Mouse (Mus musculus): ENCODE measurements around the gene Nphp4. TPM values are rescaled to one million over a fixed set of nuclear protein-coding genes. Genes with fewer than 3 reads are reported as not detected.

Gene Nphp4
- polyA plus RNA-seq, 1 experiment = 2.3 TPM

- no peaks in the 10 kb centered on the region for H3K27me3 ChIP-seq (ENCODE audit: control insufficient read depth, insufficient read depth, insufficient read length)
- H3ac ChIP-seq (ENCODE audit: control insufficient read depth, insufficient read length) = no peak overlapping the region
- no peak overlapping the region for H3K4me3 ChIP-seq
These were observed 71.6 kb downstream of the Nphp4 start for GRCm38 (mm10) chr4:152547886-152548663.

GRCm38 (mm10) chr4:152549507-152550202 lies 73.1 kb downstream of the Nphp4 start:
- no peak overlapping the region for H3K4me2 ChIP-seq (ENCODE audit: low read depth)
- H3K79me2 ChIP-seq (ENCODE audit: control insufficient read depth, insufficient read depth) = no peaks in the 10 kb centered on the region
- no peak overlapping the region for H3ac ChIP-seq (ENCODE audit: control insufficient read depth, insufficient read length)
- no peak overlapping the region for H3K4me3 ChIP-seq
- H3K36me3 ChIP-seq (ENCODE audit: control insufficient read depth, insufficient read depth) = no peaks in the 10 kb centered on the region
- H3K27me3 ChIP-seq (ENCODE audit: control insufficient read depth, insufficient read depth, insufficient read length) = no peaks in the 10 kb centered on the region
- TF ChIP-seq POLR2AphosphoS2 (IDR thresholded peaks at IDR 0.05; ENCODE audit: insufficient read length, low read depth) (no peak), REST (IDR thresholded peaks at IDR 0.05; ENCODE audit: insufficient read depth, insufficient read length) (no peak), TCF12 (IDR thresholded peaks at IDR 0.05; ENCODE audit: insufficient read depth, poor library complexity, severe bottlenecking) (no peak), MYOD1 (IDR thresholded peaks at IDR 0.05; ENCODE audit: control insufficient read depth in 1 of 3, insufficient read length in 2 of 3, low read depth in 2 of 3) (no peak), POLR2A (IDR thresholded peaks at IDR 0.05; ENCODE audit: insufficient read length, low read depth) (no peak), MYOG (IDR thresholded peaks at IDR 0.05; ENCODE audit: control insufficient read depth in 1 of 3, insufficient read depth in 1 of 3, insufficient read length in 2 of 3, low read depth in 2 of 3) (no peak), MAX (IDR thresholded peaks at IDR 0.05; ENCODE audit: low read depth) (no peak), TCF3 (IDR thresholded peaks at IDR 0.05; ENCODE audit: insufficient read length, low read depth) (no peak), CEBPB (IDR thresholded peaks at IDR 0.05; ENCODE audit: insufficient read depth, poor library complexity, severe bottlenecking) (no peak), USF1 (IDR thresholded peaks at IDR 0.05; ENCODE audit: low read depth) (no peak), SRF (IDR thresholded peaks at IDR 0.05; ENCODE audit: control insufficient read depth, insufficient read length, low read depth) (no peak), E2F4 (IDR thresholded peaks at IDR 0.05; ENCODE audit: insufficient read depth) (no peak)

More at GRCm38 (mm10) chr4:152547886-152548663, 71.6 kb downstream of the Nphp4 start:
- no peak for TF ChIP-seq POLR2AphosphoS2 (IDR thresholded peaks at IDR 0.05; ENCODE audit: insufficient read length, low read depth)
- TF ChIP-seq POLR2A (IDR thresholded peaks at IDR 0.05; ENCODE audit: insufficient read length, low read depth) = no peak
- TF ChIP-seq SRF (IDR thresholded peaks at IDR 0.05; ENCODE audit: control insufficient read depth, insufficient read length, low read depth) = no peak
- no peak for TF ChIP-seq TCF12 (IDR thresholded peaks at IDR 0.05; ENCODE audit: insufficient read depth, poor library complexity, severe bottlenecking)
- no peak for TF ChIP-seq E2F4 (IDR thresholded peaks at IDR 0.05; ENCODE audit: insufficient read depth)
- no peak for TF ChIP-seq MYOD1 (IDR thresholded peaks at IDR 0.05; ENCODE audit: control insufficient read depth in 1 of 3, insufficient read length in 2 of 3, low read depth in 2 of 3)
- TF ChIP-seq USF1 (IDR thresholded peaks at IDR 0.05; ENCODE audit: low read depth) = no peak
- no peak for TF ChIP-seq TCF3 (IDR thresholded peaks at IDR 0.05; ENCODE audit: insufficient read length, low read depth)
- TF ChIP-seq MYOG (IDR thresholded peaks at IDR 0.05; ENCODE audit: control insufficient read depth in 1 of 3, insufficient read depth in 1 of 3, insufficient read length in 2 of 3, low read depth in 2 of 3) = no peak
- no peak for TF ChIP-seq MAX (IDR thresholded peaks at IDR 0.05; ENCODE audit: low read depth)
- TF ChIP-seq CEBPB (IDR thresholded peaks at IDR 0.05; ENCODE audit: insufficient read depth, poor library complexity, severe bottlenecking) = no peak
- no peak for TF ChIP-seq REST (IDR thresholded peaks at IDR 0.05; ENCODE audit: insufficient read depth, insufficient read length)
- Histone ChIP-seq H3K79me2 (ENCODE audit: control insufficient read depth, insufficient read depth) (no peaks in the 10 kb centered on the region), H3K4me2 (ENCODE audit: low read depth) (no peak overlapping the region), H3K36me3 (ENCODE audit: control insufficient read depth, insufficient read depth) (no peaks in the 10 kb centered on the region)

GRCm38 (mm10) chr4:152550203-152550549 lies 73.7 kb downstream of the Nphp4 start:
- Histone ChIP-seq H3K4me2 (ENCODE audit: low read depth) (no peak overlapping the region), H3K4me3 (no peak overlapping the region), H3K27me3 (ENCODE audit: control insufficient read depth, insufficient read depth, insufficient read length) (no peaks in the 10 kb centered on the region), H3K79me2 (ENCODE audit: control insufficient read depth, insufficient read depth) (no peaks in the 10 kb centered on the region), H3ac (ENCODE audit: control insufficient read depth, insufficient read length) (no peak overlapping the region), H3K36me3 (ENCODE audit: control insufficient read depth, insufficient read depth) (no peaks in the 10 kb centered on the region)
- TF ChIP-seq MYOG (IDR thresholded peaks at IDR 0.05; ENCODE audit: control insufficient read depth in 1 of 3, insufficient read depth in 1 of 3, insufficient read length in 2 of 3, low read depth in 2 of 3) (no peak), MYOD1 (IDR thresholded peaks at IDR 0.05; ENCODE audit: control insufficient read depth in 1 of 3, insufficient read length in 2 of 3, low read depth in 2 of 3) (no peak), SRF (IDR thresholded peaks at IDR 0.05; ENCODE audit: control insufficient read depth, insufficient read length, low read depth) (no peak), E2F4 (IDR thresholded peaks at IDR 0.05; ENCODE audit: insufficient read depth) (no peak), POLR2A (IDR thresholded peaks at IDR 0.05; ENCODE audit: insufficient read length, low read depth) (no peak), TCF12 (IDR thresholded peaks at IDR 0.05; ENCODE audit: insufficient read depth, poor library complexity, severe bottlenecking) (no peak), MAX (IDR thresholded peaks at IDR 0.05; ENCODE audit: low read depth) (no peak), TCF3 (IDR thresholded peaks at IDR 0.05; ENCODE audit: insufficient read length, low read depth) (no peak), CEBPB (IDR thresholded peaks at IDR 0.05; ENCODE audit: insufficient read depth, poor library complexity, severe bottlenecking) (no peak)

GRCm38 (mm10) chr4:152553582-152554285 lies 77.2 kb downstream of the Nphp4 start:
- Histone ChIP-seq H3K4me3 (no peak overlapping the region), H3K79me2 (ENCODE audit: control insufficient read depth, insufficient read depth) (no peaks in the 10 kb centered on the region), H3K36me3 (ENCODE audit: control insufficient read depth, insufficient read depth) (no peaks in the 10 kb centered on the region), H3K4me2 (ENCODE audit: low read depth) (no peak overlapping the region), H3K27me3 (ENCODE audit: control insufficient read depth, insufficient read depth, insufficient read length) (no peaks in the 10 kb centered on the region), H3ac (ENCODE audit: control insufficient read depth, insufficient read length) (no peak overlapping the region)
- TF ChIP-seq MAX (IDR thresholded peaks at IDR 0.05; ENCODE audit: low read depth) (no peak), USF1 (IDR thresholded peaks at IDR 0.05; ENCODE audit: low read depth) (no peak), POLR2A (IDR thresholded peaks at IDR 0.05; ENCODE audit: insufficient read length, low read depth) (no peak), E2F4 (IDR thresholded peaks at IDR 0.05; ENCODE audit: insufficient read depth) (no peak), REST (IDR thresholded peaks at IDR 0.05; ENCODE audit: insufficient read depth, insufficient read length) (no peak), CEBPB (IDR thresholded peaks at IDR 0.05; ENCODE audit: insufficient read depth, poor library complexity, severe bottlenecking) (no peak), TCF12 (IDR thresholded peaks at IDR 0.05; ENCODE audit: insufficient read depth, poor library complexity, severe bottlenecking) (no peak), MYOG (IDR thresholded peaks at IDR 0.05; ENCODE audit: control insufficient read depth in 1 of 3, insufficient read depth in 1 of 3, insufficient read length in 2 of 3, low read depth in 2 of 3) (no peak), SRF (IDR thresholded peaks at IDR 0.05; ENCODE audit: control insufficient read depth, insufficient read length, low read depth) (no peak), MYOD1 (IDR thresholded peaks at IDR 0.05; ENCODE audit: control insufficient read depth in 1 of 3, insufficient read length in 2 of 3, low read depth in 2 of 3) (no peak), POLR2AphosphoS2 (IDR thresholded peaks at IDR 0.05; ENCODE audit: insufficient read length, low read depth) (no peak), TCF3 (IDR thresholded peaks at IDR 0.05; ENCODE audit: insufficient read length, low read depth) (no peak)

Data from myocyte (in vitro differentiated cells).